Mouse (Mus musculus) inflammation-experienced regulatory T-cells, adult 16 weeks (primary cell): ENCODE results near the gene Luc7l2. TPM values are rescaled to one million over a fixed set of nuclear protein-coding genes. Genes with fewer than 3 reads are reported as not detected.

Experiments
- polyA plus RNA-seq: library from polyadenylated mRNA; unstranded; fragments of 100-300 nt; shearing (Covaris generic); gene quantifications from one replicate; pipeline ENCODE4 v1.2.1, GENCODE M21; 2017

Gene Luc7l2
- 34.3 TPM for polyA plus RNA-seq

GRCm38 (mm10) chr6:38551062-38551988, at the start of gene Luc7l2:
TSS of gene Luc7l2 (plus strand) at chr6:38551334.

GRCm38 (mm10) chr6:38533428-38534405, 17.4 kb upstream of the Luc7l2 start, which contains the start of gene Fmc1:
TSS of gene Fmc1 (plus strand) at chr6:38533502.

GRCm38 (mm10) chr6:38636852-38637618, 85.9 kb downstream of the Luc7l2 start, which contains the start of gene Klrg2:
TSS of gene Klrg2 (minus strand) at chr6:38637242.

Other genes with a start within 250 kb of the Luc7l2 start
- gene Zc3hav1, start 196.7 kb upstream of the Luc7l2 start, polyA plus RNA-seq = 121 TPM
- gene Ttc26, start 169.9 kb upstream of the Luc7l2 start, polyA plus RNA-seq = 0.24 TPM
- 11.8 TPM for gene Ubn2, start 117.4 kb upstream of the Luc7l2 start, polyA plus RNA-seq
- gene Fmc1, start 17.8 kb upstream of the Luc7l2 start, polyA plus RNA-seq = 55.1 TPM
- gene Klrg2, start 85.9 kb downstream of the Luc7l2 start, polyA plus RNA-seq = not detected
- not detected for gene Clec2l, start 111.7 kb downstream of the Luc7l2 start, polyA plus RNA-seq